Mouse (Mus musculus) hindbrain, embryonic 14.5 days (tissue): ENCODE data around the gene Eif5a2. TPM values are rescaled to one million over a fixed set of nuclear protein-coding genes. Genes with fewer than 3 reads are reported as not detected.

Experiments
- ATAC-seq: fragments of 200-750 bp; cut with Nextera tagmentation; 2 replicates; pipeline ENCODE4 v1.8.0; 2017; ENCODE audit warnings: moderate number of reproducible peaks, mild to moderate bottlenecking, moderate TSS enrichment, moderate library complexity; ENCODE audit not compliant: low FRiP score
- DNase-seq: peaks from one replicate; pipeline ENCODE4 v3.0.0-alpha.2; 2015; ENCODE audit warnings: low spot score
- H3K27ac ChIP-seq: fragments of 300-500 bp; sonication (generic); 2 replicates; pipeline ENCODE4 v1.5.1; 2014; ENCODE audit warnings: mild to moderate bottlenecking, moderate library complexity
- H3K27me3 ChIP-seq: fragments of 300-500 bp; sonication (generic); 2 replicates; pipeline ENCODE4 v1.6.1; 2014; ENCODE audit warnings: mild to moderate bottlenecking, low read length, mixed read lengths; ENCODE audit not compliant: control insufficient read depth, insufficient read depth
- H3K36me3 ChIP-seq: fragments of 300-500 bp; sonication (generic); replicated peaks from 2 replicates; pipeline ENCODE4 v1.6.1; 2014; ENCODE audit not compliant: control insufficient read depth, insufficient read depth
- H3K4me1 ChIP-seq: fragments of 300-500 bp; sonication (generic); replicated peaks from 2 replicates; pipeline ENCODE4 v1.6.1; 2014; ENCODE audit warnings: antibody characterized with exemption, low read length, mixed read lengths; ENCODE audit not compliant: control insufficient read depth, insufficient read depth
- H3K4me2 ChIP-seq: fragments of 300-500 bp; sonication (generic); replicated peaks from 2 replicates; pipeline ENCODE4 v1.6.1; 2014; ENCODE audit warnings: mild to moderate bottlenecking, moderate library complexity
- H3K4me3 ChIP-seq: fragments of 300-500 bp; sonication (generic); replicated peaks from 2 replicates; pipeline ENCODE4 v1.5.1; 2014; ENCODE audit warnings: mild to moderate bottlenecking, low read length
- H3K9ac ChIP-seq: fragments of 300-500 bp; sonication (generic); 2 replicates; pipeline ENCODE4 v1.6.1; 2014
- H3K9me3 ChIP-seq: fragments of 300-500 bp; sonication (generic); 2 replicates; pipeline ENCODE4 v1.6.1; 2016; ENCODE audit warnings: low read length; ENCODE audit not compliant: control insufficient read depth
- WGBS: fragments of 180-500 bp; shearing (Covaris S2); extraction: QIAGEN DNeasy Blood & Tissue Kit; methylation state at CpG from one replicate; pipeline ENCODE4 v1.1.7; 2014; 5-methylcytosine and 5-hydroxymethylcytosine counted together
- polyA plus RNA-seq: library from polyadenylated mRNA; unstranded; fragments of >200 nt; fragmentation: Nextera tagmentation; extraction: Ambion mirVana; gene quantifications from 2 replicates; pipeline ENCODE4 v1.2.1, GENCODE M21; 2014

Gene Eif5a2
- polyA plus RNA-seq, 1 experiment from 2014 or later: 17.5 TPM

- no peak overlapping the region for H3K27ac ChIP-seq
- no peaks in the 10 kb centered on the region for H3K27me3 ChIP-seq
- H3K36me3 ChIP-seq: no peaks in the 10 kb centered on the region
- no peak overlapping the region for H3K4me2 ChIP-seq
- H3K4me1 ChIP-seq: 0 out of 2 replicates have a peak, but pooled peaks cover 6% of the 10 kb centered on the region
- DNase-seq (no peak), ATAC-seq (no peak)
- WGBS: 79% methylated on average over 2 of the region's 2 CpGs
- no peaks in the 10 kb centered on the region for H3K9me3 ChIP-seq
- H3K4me3 ChIP-seq: no peak overlapping the region
- no peak overlapping the region for H3K9ac ChIP-seq
Observed at GRCm38 (mm10) chr3:28784176-28784575, 3.1 kb downstream of the Eif5a2 start.

GRCm38 (mm10) chr3:28794835-28795234, 13.8 kb downstream of the Eif5a2 start:
- Histone ChIP-seq H3K27ac (no peak overlapping the region), H3K9ac (no peak overlapping the region), H3K4me2 (no peak overlapping the region), H3K9me3 (no peaks in the 10 kb centered on the region), H3K4me1 (no peaks in the 10 kb centered on the region), H3K27me3 (no peaks in the 10 kb centered on the region), H3K36me3 (peaks cover 6% of the 10 kb centered on the region; the same call in 1 of the 2 replicates), H3K4me3 (no peak overlapping the region)
- no peak for DNase-seq
- 92% methylated on average over 7 of the region's 7 CpGs for WGBS
- no peak for ATAC-seq

DNA sequence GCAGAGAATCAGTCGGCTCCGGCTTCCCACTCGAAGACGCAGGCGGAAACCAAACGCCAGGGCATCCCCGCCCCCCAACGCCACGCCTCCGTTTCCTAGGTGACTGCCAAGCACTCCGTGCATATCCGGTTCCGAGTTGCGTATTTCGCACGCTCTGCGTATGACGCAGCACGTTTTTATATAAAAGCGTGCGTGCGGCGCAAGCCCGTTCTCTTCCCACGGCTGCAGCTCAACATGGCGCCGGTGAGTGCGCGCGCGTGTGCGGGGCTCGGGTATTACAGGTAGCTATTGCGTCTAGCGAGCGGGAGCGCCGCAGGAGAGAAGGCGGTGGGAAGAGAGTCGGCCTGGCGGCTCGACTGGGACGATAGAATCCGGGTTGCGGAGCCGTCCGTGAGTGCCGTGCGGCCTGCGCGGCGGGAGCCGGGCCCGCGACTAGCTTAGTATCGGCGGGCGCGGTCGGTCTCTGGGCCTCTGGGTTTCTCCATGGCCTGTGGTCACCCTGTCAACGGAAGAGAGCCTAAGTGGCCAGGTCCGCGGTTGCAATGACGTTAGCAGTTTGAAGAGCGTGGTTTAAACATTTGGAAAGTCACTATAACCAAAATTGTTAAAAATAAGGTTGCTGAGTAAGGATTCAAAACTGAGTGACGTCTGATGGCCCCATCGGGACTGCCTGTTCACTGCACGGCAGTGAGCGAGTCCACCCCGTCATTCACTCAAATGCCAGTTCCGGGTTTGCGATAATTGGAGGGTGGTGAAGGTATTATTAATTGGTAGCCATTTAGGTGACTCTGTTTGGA, 24.4 kb downstream of the Eif5a2 start, which contains the start of gene Rpl22l1:
Gene Rpl22l1, plus strand, starts transcription at position 136 of the 797 bp plus-strand sequence.
- Histone ChIP-seq H3K27me3 (no peaks in the 10 kb centered on the region), H3K9ac (peak within 1 kb of the TSS; percentile 89), H3K4me1 (peaks cover 14% of the 10 kb centered on the region), H3K36me3 (peaks cover 27% of the 10 kb centered on the region), H3K4me2 (peak within 1 kb of the TSS; percentile 81), H3K9me3 (no peaks in the 10 kb centered on the region), H3K27ac (peak within 1 kb of the TSS; percentile 89), H3K4me3 (peak within 1 kb of the TSS; percentile 88)
- DNase-seq (peak; percentile 99), ATAC-seq (peak; percentile 100)
- WGBS: under 1% methylated on average over 72 of the region's 72 CpGs

GRCm38 (mm10) chr3:28808039-28808643, 27.1 kb downstream of the Eif5a2 start:
- Histone ChIP-seq H3K4me3 (no peak overlapping the region), H3K27ac (no peak overlapping the region), H3K36me3 (peaks cover 31% of the 10 kb centered on the region), H3K4me2 (no peak overlapping the region), H3K9ac (no peak overlapping the region), H3K27me3 (no peaks in the 10 kb centered on the region), H3K4me1 (peaks cover 14% of the 10 kb centered on the region), H3K9me3 (no peaks in the 10 kb centered on the region)
- ATAC-seq (no peak), DNase-seq (no peak)
- 95% methylated on average over 4 of the region's 4 CpGs for WGBS

DNA sequence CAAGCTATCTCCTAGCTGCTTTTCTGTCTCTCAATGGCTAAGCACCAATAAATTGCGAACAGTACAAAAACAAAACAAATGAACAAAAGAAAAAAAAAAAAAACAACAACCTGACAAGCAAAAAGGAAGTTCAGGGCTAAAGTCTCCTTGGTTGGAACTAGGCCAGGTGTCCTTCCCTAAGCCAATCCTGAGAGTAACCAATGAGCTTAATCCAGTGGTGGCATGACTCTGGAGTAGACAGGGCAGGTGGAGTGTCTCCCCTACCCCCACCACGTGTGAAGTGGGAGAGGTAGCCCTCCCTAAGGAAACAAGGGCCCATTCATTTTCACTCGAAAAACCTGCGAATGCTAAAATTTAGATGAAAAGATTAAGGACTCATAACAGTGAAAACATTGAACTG, 30.4 kb downstream of the Eif5a2 start:
- 75% methylated on average over 4 of the region's 4 CpGs for WGBS
- Histone ChIP-seq H3K4me1 (peaks cover 3% of the 10 kb centered on the region), H3K27me3 (no peaks in the 10 kb centered on the region), H3K9ac (no peak overlapping the region), H3K9me3 (no peaks in the 10 kb centered on the region), H3K36me3 (peaks cover 31% of the 10 kb centered on the region), H3K4me3 (no peak overlapping the region), H3K27ac (no peak overlapping the region), H3K4me2 (no peak overlapping the region)
- ATAC-seq: no peak
- no peak for DNase-seq

DNA sequence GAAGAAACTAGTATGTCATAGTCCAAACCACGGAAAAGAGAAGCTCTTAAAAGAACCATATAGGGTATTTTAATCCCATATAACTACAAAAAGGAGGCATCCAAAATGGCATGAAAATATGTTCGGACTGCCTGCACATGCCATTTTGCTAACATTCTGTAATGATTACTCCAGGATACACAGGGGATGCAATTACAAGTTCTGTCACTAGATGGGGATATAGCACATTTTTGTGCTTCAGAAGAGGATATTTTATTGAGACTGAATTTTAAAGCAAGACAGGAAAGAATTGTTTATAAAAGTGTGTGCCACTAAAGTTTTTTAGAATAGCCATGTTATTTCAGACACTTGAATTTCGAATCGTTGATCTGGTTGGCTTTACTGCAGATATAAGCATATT, 33.3 kb downstream of the Eif5a2 start:
- no peak overlapping the region for H3K4me2 ChIP-seq
- no peak for ATAC-seq
- H3K9ac ChIP-seq: no peak overlapping the region
- H3K4me1 ChIP-seq: no peaks in the 10 kb centered on the region
- WGBS: 6% methylated on average over 4 of the region's 4 CpGs
- H3K27me3 ChIP-seq: no peaks in the 10 kb centered on the region
- peaks cover 11% of the 10 kb centered on the region; the same call in 1 of the 2 replicates for H3K36me3 ChIP-seq
- H3K9me3 ChIP-seq: no peaks in the 10 kb centered on the region
- DNase-seq: peak; percentile 92
- H3K4me3 ChIP-seq: no peak overlapping the region
- no peak overlapping the region for H3K27ac ChIP-seq

DNA sequence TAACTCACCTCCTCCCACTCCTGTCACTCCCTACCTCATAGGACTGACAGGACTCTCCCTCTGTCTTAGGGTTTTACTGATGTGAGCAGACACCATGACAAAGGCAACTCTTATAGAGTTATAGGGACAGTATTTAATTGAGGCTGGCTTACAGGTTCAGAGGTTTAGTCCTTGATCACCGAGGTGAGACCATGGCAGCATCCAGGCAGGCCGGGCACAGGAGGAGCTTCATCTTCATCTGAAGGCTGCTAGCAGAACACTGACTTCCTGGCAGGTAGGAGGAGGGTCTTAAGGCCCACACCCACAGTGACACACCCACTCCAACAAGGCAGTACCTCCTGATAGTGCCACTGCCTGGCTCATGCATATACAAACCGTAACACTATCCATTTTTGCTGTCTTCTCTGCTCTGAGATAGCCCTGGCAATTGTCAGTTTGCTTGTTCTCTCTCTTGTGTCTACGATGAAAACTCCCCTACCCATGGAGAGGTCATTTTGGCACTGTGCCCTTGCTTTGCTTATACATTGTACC, 35.0 kb downstream of the Eif5a2 start:
- no peaks in the 10 kb centered on the region for H3K4me1 ChIP-seq
- WGBS: 77% methylated on average over 4 of the region's 4 CpGs
- ATAC-seq: no peak
- no peak overlapping the region for H3K4me2 ChIP-seq
- H3K27ac ChIP-seq: no peak overlapping the region
- no peaks in the 10 kb centered on the region for H3K27me3 ChIP-seq
- no peak overlapping the region for H3K4me3 ChIP-seq
- no peaks in the 10 kb centered on the region for H3K36me3 ChIP-seq
- no peak for DNase-seq
- H3K9ac ChIP-seq: no peak overlapping the region
- no peaks in the 10 kb centered on the region for H3K9me3 ChIP-seq

DNA sequence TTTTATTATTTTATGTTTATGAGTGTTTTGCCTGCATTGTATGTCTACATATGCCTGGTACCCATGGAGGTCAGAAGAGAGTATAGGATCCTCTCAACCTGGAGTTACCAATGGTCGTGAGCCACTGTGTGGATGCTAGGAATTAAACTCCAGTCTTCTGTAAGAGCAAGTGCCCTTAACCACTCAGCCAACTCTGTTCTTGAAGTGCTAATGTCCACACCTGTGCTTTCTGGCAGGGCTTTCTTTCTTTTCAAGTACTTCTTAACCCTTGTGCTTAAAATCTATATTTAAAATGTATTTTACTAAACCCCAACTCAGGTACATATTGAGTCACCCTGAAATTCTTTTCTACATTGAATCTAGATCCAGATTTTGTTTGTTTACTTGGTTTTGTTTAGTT, 45.2 kb downstream of the Eif5a2 start:
- no peak for ATAC-seq
- 96% methylated on average over 1 of the region's 1 CpGs for WGBS
- no peak for DNase-seq
- Histone ChIP-seq H3K9me3 (no peaks in the 10 kb centered on the region), H3K36me3 (no peaks in the 10 kb centered on the region), H3K4me3 (no peak overlapping the region), H3K4me2 (no peak overlapping the region), H3K27ac (no peak overlapping the region), H3K4me1 (no peaks in the 10 kb centered on the region), H3K27me3 (no peaks in the 10 kb centered on the region), H3K9ac (no peak overlapping the region)

- H3K27me3 ChIP-seq: no peaks in the 10 kb centered on the region
- H3K36me3 ChIP-seq: no peaks in the 10 kb centered on the region
- 92% methylated on average over 2 of the region's 2 CpGs for WGBS
- DNase-seq (no peak), ATAC-seq (no peak)
- no peak overlapping the region for H3K4me3 ChIP-seq
- no peaks in the 10 kb centered on the region for H3K9me3 ChIP-seq
- H3K4me2 ChIP-seq: no peak overlapping the region
- H3K27ac ChIP-seq: no peak overlapping the region
- no peak overlapping the region for H3K9ac ChIP-seq
- H3K4me1 ChIP-seq: no peaks in the 10 kb centered on the region
Observed at GRCm38 (mm10) chr3:28827605-28828004, 46.5 kb downstream of the Eif5a2 start.
